Mouse (Mus musculus) lung, adult 2 months (tissue): ENCODE measurements around the gene Cd207.

Source experiments
- CTCF ChIP-seq: fragments of 200-500 bp; IDR thresholded peaks from 2 replicates; pipeline ENCODE4 v1.5.1; 2011; ENCODE audit warnings: mild to moderate bottlenecking, low read length, control low read depth; ENCODE audit not compliant: insufficient read depth
- POLR2A ChIP-seq: fragments of 200-500 bp; IDR thresholded peaks from 2 replicates; pipeline ENCODE4 v1.6.1; 2011; ENCODE audit warnings: low read depth, mild to moderate bottlenecking, control low read depth, low read length, borderline replicate concordance; ENCODE audit errors: extremely low read depth

- TF ChIP-seq CTCF (no peak), POLR2A (no peak)
Observed at GRCm38 (mm10) chr6:83703722-83704078, 26.0 kb upstream of the Cd207 start.
